Comparison of ENCODE assay signal across 8 mouse cellular contexts in the genomic region with DNA sequence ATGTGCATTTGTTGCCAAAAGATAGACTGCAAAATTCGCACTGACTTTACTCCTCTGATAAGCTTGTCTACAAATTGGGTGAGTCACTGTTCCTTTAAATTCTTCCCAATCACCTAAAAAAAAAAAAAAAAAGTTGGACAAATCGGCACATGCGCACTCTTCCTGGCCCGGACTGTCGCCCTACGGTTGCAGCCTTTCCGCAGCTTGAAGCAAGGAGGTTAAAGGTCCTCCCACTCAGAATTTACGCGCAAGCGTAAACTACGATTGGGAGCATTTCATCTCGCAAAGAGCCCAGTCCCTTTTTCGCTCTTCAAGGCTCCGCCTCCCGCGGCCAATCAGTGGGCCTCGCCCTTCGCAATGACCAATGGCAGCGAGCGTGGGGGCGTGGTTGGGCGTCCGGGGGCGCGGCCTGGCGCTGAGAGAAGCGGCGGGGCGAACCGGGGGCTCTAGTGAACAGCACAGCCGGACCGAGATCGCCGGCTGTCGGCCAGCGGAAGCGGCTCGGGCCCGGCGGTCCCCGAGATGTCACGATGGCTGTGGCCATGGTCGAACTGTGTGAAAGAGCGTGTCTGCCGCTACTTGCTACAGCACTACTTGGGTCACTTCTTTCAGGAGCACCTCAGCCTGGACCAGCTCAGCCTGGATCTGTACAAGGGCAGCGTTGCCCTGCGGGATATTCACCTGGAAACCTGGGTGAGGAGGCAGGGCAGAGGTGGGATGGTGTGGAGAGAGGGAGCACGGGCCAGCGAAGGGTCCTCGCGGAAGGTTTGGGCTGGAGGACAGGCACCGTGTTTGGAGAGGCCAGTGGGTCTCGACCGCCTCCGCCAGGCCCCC. TPM values are rescaled to one million over a fixed set of nuclear protein-coding genes. Genes with fewer than 3 reads are reported as not detected.
DNase-seq lines count a peak whose midpoint lies in the region; ATAC-seq and TF ChIP-seq lines count a peak whose summit lies in the region.

A gene (plus strand): TSS at position 395 of the 834 bp plus-strand sequence.

- peak within 1 kb of the TSS; percentile 92 for H3K4me3 ChIP-seq in bone marrow, adult 2 months (replicated peaks; ENCODE audit: control insufficient read depth, low read depth, low read length)
- peak within 1 kb of the TSS; percentile 91 for H3K4me3 ChIP-seq in embryonic facial prominence, embryonic 15.5 days (replicated peaks)
- peak within 1 kb of the TSS; percentile 60 for H3K4me3 ChIP-seq in limb, embryonic 14.5 days (replicated peaks; ENCODE audit: low read length)
- peak within 1 kb of the TSS; percentile 88 for H3K4me3 ChIP-seq in midbrain, postnatal 0 days (ENCODE audit: low read depth, low read length)

- peak; percentile 100 for DNase-seq in 416B (ENCODE audit: low read depth)
- peak; percentile 99 for DNase-seq in heart, adult 8-10 months (ENCODE audit: low spot score)
- peak; percentile 99 for DNase-seq in kidney, adult 9 months
- DNase-seq in limb, embryonic 14.5 days (ENCODE audit: low spot score), result peak; percentile 99
- DNase-seq in midbrain, postnatal 0 days (ENCODE audit: low spot score), result peak; percentile 100
- peak; percentile 96 to 98 for DNase-seq in spleen, postnatal 14 days (ENCODE audit: low spot score in 2 of 2)

- no peaks in the 10 kb centered on the region; the same call in 1 of the 2 replicates for H3K4me1 ChIP-seq in bone marrow, adult 2 months (ENCODE audit: control insufficient read depth, insufficient read depth, low read length)
- peaks cover 15% of the 10 kb centered on the region for H3K4me1 ChIP-seq in embryonic facial prominence, embryonic 15.5 days
- peaks cover 7% of the 10 kb centered on the region for H3K4me1 ChIP-seq in limb, embryonic 14.5 days (ENCODE audit: control insufficient read depth, insufficient read depth, low read length)
- peaks cover 6% of the 10 kb centered on the region for H3K4me1 ChIP-seq in midbrain, postnatal 0 days (ENCODE audit: insufficient read depth, low read length)

- TF ChIP-seq POLR2A in bone marrow, adult 2 months (IDR thresholded peaks at IDR 0.05; ENCODE audit: borderline replicate concordance, control insufficient read depth, low read depth, low read length), result peak; percentile 77; the same call in 1 of the 2 replicates
- peak; percentile 54; the same call in 1 of the 2 replicates for TF ChIP-seq POLR2A in limb, embryonic 14.5 days (IDR thresholded peaks at IDR 0.05; ENCODE audit: borderline replicate concordance, extremely low read depth, insufficient read depth, insufficient read length)

- H3K4me2 ChIP-seq in embryonic facial prominence, embryonic 15.5 days (replicated peaks), result peak within 1 kb of the TSS; percentile 85
- peak within 1 kb of the TSS; percentile 58 for H3K4me2 ChIP-seq in limb, embryonic 14.5 days (replicated peaks; ENCODE audit: low read depth, low read length, severe bottlenecking)
- peak within 1 kb of the TSS; percentile 91 for H3K4me2 ChIP-seq in midbrain, postnatal 0 days (ENCODE audit: low read depth, low read length, poor library complexity, severe bottlenecking)

- WGBS in bone marrow, adult 2 months, result under 1% methylated on average over 55 of the region's 55 CpGs
- under 1% methylated on average over 55 of the region's 55 CpGs for WGBS in embryonic facial prominence, embryonic 15.5 days
- WGBS in limb, embryonic 14.5 days, result under 1% methylated on average over 55 of the region's 55 CpGs
- under 1% methylated on average over 55 of the region's 55 CpGs for WGBS in midbrain, postnatal 0 days

- peaks cover 20% of the 10 kb centered on the region for H3K36me3 ChIP-seq in embryonic facial prominence, embryonic 15.5 days
- peaks cover 23% of the 10 kb centered on the region for H3K36me3 ChIP-seq in limb, embryonic 14.5 days (ENCODE audit: control insufficient read depth, insufficient read depth, low read length)
- peaks cover 26% of the 10 kb centered on the region for H3K36me3 ChIP-seq in midbrain, postnatal 0 days (ENCODE audit: insufficient read depth, low read length)

- peak; percentile 95 for ATAC-seq in embryonic facial prominence, embryonic 15.5 days (ENCODE audit: insufficient number of reproducible peaks, low FRiP score, low TSS enrichment, low read depth)
- peak; percentile 95 for ATAC-seq in limb, embryonic 14.5 days (ENCODE audit: low FRiP score, low read depth)
- peak; percentile 94 for ATAC-seq in midbrain, postnatal 0 days (ENCODE audit: low FRiP score)

- peak within 1 kb of the TSS; percentile 85 for H3K27ac ChIP-seq in bone marrow, adult 2 months (ENCODE audit: control insufficient read depth, insufficient read depth, low read depth, low read length, poor library complexity)
- H3K27ac ChIP-seq in embryonic facial prominence, embryonic 15.5 days (replicated peaks), result peak within 1 kb of the TSS; percentile 73
- H3K27ac ChIP-seq in limb, embryonic 14.5 days (replicated peaks; ENCODE audit: low read depth, low read length), result peak within 1 kb of the TSS; percentile 44; the same call in 1 of the 2 replicates
- peak within 1 kb of the TSS; percentile 62 for H3K27ac ChIP-seq in midbrain, postnatal 0 days (ENCODE audit: low read depth, low read length)

- H3K27me3 ChIP-seq in embryonic facial prominence, embryonic 15.5 days, result no peaks in the 10 kb centered on the region
- H3K27me3 ChIP-seq in limb, embryonic 14.5 days (ENCODE audit: control insufficient read depth, insufficient read depth, low read length), result no peaks in the 10 kb centered on the region
- no peaks in the 10 kb centered on the region for H3K27me3 ChIP-seq in midbrain, postnatal 0 days (ENCODE audit: insufficient read depth, low read length)

- H3K9ac ChIP-seq in embryonic facial prominence, embryonic 15.5 days, result peak within 1 kb of the TSS; percentile 67
- peak within 1 kb of the TSS; percentile 62 for H3K9ac ChIP-seq in limb, embryonic 14.5 days (ENCODE audit: low read depth, low read length, severe bottlenecking)
- H3K9ac ChIP-seq in midbrain, postnatal 0 days (replicated peaks; ENCODE audit: low read length, poor library complexity, severe bottlenecking), result peak within 1 kb of the TSS; percentile 84

- TF ChIP-seq CTCF in bone marrow, adult 2 months (IDR thresholded peaks at IDR 0.05; ENCODE audit: control insufficient read depth, insufficient read depth, low read length), result no peak
- TF ChIP-seq CTCF in midbrain, postnatal 0 days (IDR thresholded peaks at IDR 0.05), result peak; percentile 33

- H3K9me3 ChIP-seq in embryonic facial prominence, embryonic 15.5 days (replicated peaks), result no peaks in the 10 kb centered on the region
- H3K9me3 ChIP-seq in limb, embryonic 14.5 days (ENCODE audit: control insufficient read depth, low read length), result no peaks in the 10 kb centered on the region
- no peaks in the 10 kb centered on the region for H3K9me3 ChIP-seq in midbrain, postnatal 0 days (ENCODE audit: low read length)

RNA-seq across cellular contexts. Expression of the gene that starts here (rescaled TPM):
- polyA plus RNA-seq in bone marrow, adult 2 months (2011; ENCODE audit: insufficient read depth, insufficient read length, low replicate concordance, missing spikeins), result 17.0 and 36.4 TPM in 2 replicates
- polyA plus RNA-seq in embryonic facial prominence, embryonic 15.5 days (2015; fragmentation: Nextera tagmentation; extraction: Ambion mirVana), result 10.3 and 11.0 TPM in 2 replicates
- total RNA-seq in heart, adult 8-10 months (2022), result 10 to 100 TPM; 22.3 to 28.0 (median 25.8) TPM
- polyA plus RNA-seq in limb, embryonic 14.5 days (2012; rRNA removed), result 18.3 and 25.7 TPM in 2 replicates
- 10.6 and 14.6 TPM in 2 replicates for polyA plus RNA-seq in limb, embryonic 14.5 days (2014; fragmentation: Nextera tagmentation; extraction: Ambion mirVana)
- 34.3 and 38.2 TPM in 2 replicates for total RNA-seq in midbrain, postnatal 0 days (2014; rRNA removed)
- 9.6 and 9.7 TPM in 2 replicates for polyA plus RNA-seq in midbrain, postnatal 0 days (2015; fragmentation: Nextera tagmentation; extraction: Ambion mirVana)

Comparison
In these comparisons a context has a peak if more than half of its experiments do, and no peak if none do; other contexts are left out.
1. Peak in every context shown above with its lines: DNase-seq, ATAC-seq, H3K4me3 ChIP-seq and H3K27ac ChIP-seq.